Mouse (Mus musculus) liver, postnatal 0 days (tissue): Measurements from ENCODE around the gene Hist2h4. TPM values are rescaled to one million over a fixed set of nuclear protein-coding genes. Genes with fewer than 3 reads are reported as not detected.
"Not testable (repeated sequence)": the region's sequence is repeated elsewhere in the genome, so short reads cannot be mapped to it uniquely, and the experiment has no call there.

Source experiments
- ATAC-seq: fragments of 200-750 bp; cut with Nextera tagmentation; 2 replicates; pipeline ENCODE4 v1.8.0; 2017; ENCODE audit warnings: mild to moderate bottlenecking, moderate library complexity
- DNase-seq: peaks from one replicate; pipeline ENCODE4 v3.0.0-alpha.2; 2016
- H3K27ac ChIP-seq: fragments of 300-500 bp; sonication (generic); 2 replicates; pipeline ENCODE4 v1.5.1; 2014; ENCODE audit warnings: antibody characterized with exemption, moderate library complexity, mild to moderate bottlenecking, low read depth
- H3K27me3 ChIP-seq: fragments of 300-500 bp; sonication (generic); 2 replicates; pipeline ENCODE4 v1.6.1; 2014; ENCODE audit warnings: low read length, control low read depth, mixed read lengths; ENCODE audit not compliant: insufficient read depth
- H3K36me3 ChIP-seq: fragments of 300-500 bp; sonication (generic); replicated peaks from 2 replicates; pipeline ENCODE4 v1.6.1; 2014; ENCODE audit warnings: mild to moderate bottlenecking, control low read depth, low read length, moderate library complexity, mixed read lengths; ENCODE audit not compliant: insufficient read depth
- H3K4me1 ChIP-seq: fragments of 300-500 bp; sonication (generic); 2 replicates; pipeline ENCODE4 v1.6.1; 2014; ENCODE audit warnings: antibody characterized with exemption, mild to moderate bottlenecking, control low read depth; ENCODE audit not compliant: insufficient read depth
- H3K4me2 ChIP-seq: fragments of 300-500 bp; sonication (generic); 2 replicates; pipeline ENCODE4 v1.6.1; 2014; ENCODE audit warnings: low read depth, mild to moderate bottlenecking, low read length, moderate library complexity, mixed read lengths
- H3K4me3 ChIP-seq: fragments of 300-500 bp; sonication (generic); 2 replicates; pipeline ENCODE4 v1.5.1; 2014; ENCODE audit warnings: low read depth, low read length
- H3K9ac ChIP-seq: fragments of 300-500 bp; sonication (generic); replicated peaks from 2 replicates; pipeline ENCODE4 v1.6.1; 2014; ENCODE audit warnings: mild to moderate bottlenecking, moderate library complexity
- H3K9me3 ChIP-seq: fragments of 300-500 bp; sonication (generic); 2 replicates; pipeline ENCODE4 v1.6.1; 2016; ENCODE audit warnings: mild to moderate bottlenecking, control low read depth, low read length, mixed read lengths
- CTCF ChIP-seq: sonication (generic); IDR thresholded peaks from 2 replicates; pipeline ENCODE4 v1.5.1; 2016; ENCODE audit warnings: antibody characterized with exemption, low read depth
- EP300 ChIP-seq: IDR thresholded peaks from 2 replicates; pipeline ENCODE4 v1.6.1; 2016; ENCODE audit warnings: antibody characterized with exemption, low read depth, mild to moderate bottlenecking
- WGBS: fragments of 180-500 bp; shearing (Covaris S2); extraction: QIAGEN DNeasy Blood & Tissue Kit; methylation state at CpG from one replicate; pipeline ENCODE4 v1.1.7; 2014; ENCODE audit not compliant: insufficient replicate concordance; 5-methylcytosine and 5-hydroxymethylcytosine counted together
- polyA plus RNA-seq: library from polyadenylated mRNA; unstranded; fragments of >200 nt; fragmentation: Nextera tagmentation; extraction: Ambion mirVana; gene quantifications from 2 replicates; pipeline ENCODE4 v1.2.1, GENCODE M21; 2015

The Hist2h4 gene
- polyA plus RNA-seq, 1 experiment from 2014 or later = 56.7 TPM

- H3K27me3 ChIP-seq = no peaks in the 10 kb centered on the region
- ATAC-seq (no peak), DNase-seq (no peak)
- H3K36me3 ChIP-seq = no peaks in the 10 kb centered on the region
- H3K9me3 ChIP-seq = no peaks in the 10 kb centered on the region
- peak overlapping the region; percentile 71 for H3K4me2 ChIP-seq
- no peak for TF ChIP-seq EP300
- TF ChIP-seq CTCF = no peak
- H3K4me1 ChIP-seq = peaks cover 35% of the 10 kb centered on the region
- 43% methylated on average over 6 of the region's 6 CpGs for WGBS
- peak overlapping the region; percentile 80 for H3K9ac ChIP-seq
- H3K4me3 ChIP-seq = peak overlapping the region; percentile 56
- H3K27ac ChIP-seq = peak overlapping the region; percentile 82
Measured at GRCm38 (mm10) chr3:96248141-96249033, 14.7 kb downstream of the Hist2h4 start.

DNA sequence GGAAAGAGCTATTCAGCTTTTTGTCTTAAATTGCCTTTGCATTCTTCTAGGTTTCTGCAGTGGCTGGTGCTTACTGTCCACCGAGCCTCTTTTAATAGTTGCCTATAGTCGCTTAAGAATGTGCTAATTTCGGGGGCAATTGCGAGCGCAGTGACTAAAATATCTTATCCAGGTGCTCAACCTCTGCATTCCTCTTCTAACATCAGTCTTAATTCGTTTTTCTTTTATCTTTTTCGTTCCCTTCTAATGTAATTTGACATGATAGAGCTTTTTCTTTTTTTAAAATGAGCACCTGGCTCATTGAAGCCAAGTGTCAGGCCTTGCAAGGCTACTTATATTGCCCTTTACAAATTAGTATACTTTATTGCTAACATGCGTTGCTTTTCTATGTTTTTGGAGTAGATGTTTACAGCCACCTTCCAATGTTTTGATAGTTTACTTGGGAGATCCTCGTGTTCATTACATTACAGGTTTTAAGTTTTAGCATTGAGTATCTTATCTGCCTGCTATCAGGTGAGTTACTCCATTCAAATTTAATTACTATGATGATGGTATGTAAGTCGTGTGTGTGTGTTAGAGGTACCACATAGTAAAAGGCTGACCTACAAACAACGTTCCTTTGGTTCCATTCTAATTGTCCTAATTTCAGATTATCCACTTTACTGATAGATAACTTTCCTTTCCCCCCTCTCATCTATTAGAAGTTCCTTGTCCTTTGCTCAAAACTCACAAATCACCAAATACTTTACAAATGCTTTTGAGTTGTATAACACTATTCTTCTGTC lies 15.6 kb downstream of the Hist2h4 start:
- Histone ChIP-seq H3K27me3 (no peaks in the 10 kb centered on the region), H3K4me1 (peaks cover 38% of the 10 kb centered on the region)
- TF ChIP-seq CTCF (no peak), EP300 (no peak; the same call in 1 of the 2 replicates)

DNA sequence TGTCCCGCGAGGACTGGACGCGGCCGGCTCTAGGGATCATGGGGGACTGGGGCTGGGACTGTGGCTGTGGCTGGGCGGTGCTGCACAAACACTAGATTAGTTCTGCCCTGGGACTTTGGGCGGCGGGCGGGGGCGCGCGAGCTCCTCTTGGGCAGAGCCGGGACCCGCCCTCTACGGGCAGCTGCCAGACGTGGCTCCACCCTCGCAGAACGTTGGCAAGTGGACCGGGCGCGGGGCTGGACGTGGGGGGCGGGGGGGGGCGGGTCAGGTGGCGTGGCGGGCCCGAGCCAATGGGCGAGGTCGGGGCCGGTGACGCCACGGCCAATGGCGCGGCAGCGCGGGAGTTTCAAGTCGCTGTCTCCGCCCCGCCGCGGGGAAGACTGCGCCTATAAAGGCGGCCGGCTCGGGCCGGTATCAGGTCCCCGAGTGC lies 16.7 kb downstream of the Hist2h4 start, which contains the start of gene Hist2h3c1:
Hist2h3c1 (plus strand) TSS at position 259 of the 430 bp plus-strand sequence.
- Histone ChIP-seq H3K9ac (peak within 1 kb of the TSS; percentile 80), H3K27ac (peak within 1 kb of the TSS; percentile 88), H3K4me2 (peak within 1 kb of the TSS; percentile 71), H3K4me3 (peak within 1 kb of the TSS; percentile 56), H3K4me1 (peaks cover 38% of the 10 kb centered on the region)
- H3K36me3 ChIP-seq, H3K9me3 ChIP-seq, DNase-seq, H3K27me3 ChIP-seq: not testable (repeated sequence)
- WGBS = 7% methylated on average over 3 of the region's 47 CpGs
- ATAC-seq = peak; percentile 85

More for the DNA sequence above, 15.6 kb downstream of the Hist2h4 start:
- peak overlapping the region; percentile 71 for H3K4me2 ChIP-seq
- peak overlapping the region; percentile 80 for H3K9ac ChIP-seq
- H3K36me3 ChIP-seq = no peaks in the 10 kb centered on the region
- DNase-seq = peak; percentile 36
- peak overlapping the region; percentile 82 for H3K27ac ChIP-seq
- no peaks in the 10 kb centered on the region for H3K9me3 ChIP-seq
- WGBS = 3% methylated on average over 11 of the region's 11 CpGs
- peak overlapping the region; percentile 56 for H3K4me3 ChIP-seq
- no peak for ATAC-seq

DNA sequence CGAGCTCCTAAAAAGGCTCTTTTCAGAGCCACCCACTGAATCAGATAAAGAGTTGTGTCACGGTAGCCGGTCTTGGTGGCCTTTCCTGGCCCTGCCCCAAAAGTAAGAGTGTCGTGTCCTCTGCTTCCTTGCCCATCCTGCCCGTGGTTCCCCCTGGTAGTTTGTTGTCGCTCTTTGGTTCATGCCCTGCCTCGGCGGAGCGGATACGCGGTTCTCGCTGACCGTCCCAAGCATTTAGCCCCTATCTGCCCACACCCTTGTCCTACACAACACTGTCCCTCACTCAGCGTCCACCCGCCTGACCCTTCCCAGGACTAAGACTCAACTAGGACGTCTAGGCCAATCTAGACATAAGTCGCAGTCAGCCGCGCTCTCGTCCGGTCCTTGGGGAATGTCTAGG lies 17.1 kb downstream of the Hist2h4 start:
- not testable (repeated sequence) for H3K36me3 ChIP-seq, DNase-seq, H3K27me3 ChIP-seq, H3K9me3 ChIP-seq, ATAC-seq, H3K4me2 ChIP-seq
- 0% methylated on average over 9 of the region's 21 CpGs for WGBS
- H3K4me1 ChIP-seq = peaks cover 39% of the 10 kb centered on the region
- peak overlapping the region; percentile 88 for H3K27ac ChIP-seq
- peak overlapping the region; percentile 36 for H3K4me3 ChIP-seq
- H3K9ac ChIP-seq = peak overlapping the region; percentile 61; the same call in 1 of the 2 replicates

- not testable (repeated sequence) for H3K9me3 ChIP-seq, H3K27me3 ChIP-seq, H3K36me3 ChIP-seq
- H3K4me3 ChIP-seq = peak within 1 kb of the TSS; percentile 46
- H3K4me1 ChIP-seq = peaks cover 37% of the 10 kb centered on the region
- H3K4me2 ChIP-seq = peak within 1 kb of the TSS; percentile 66
- under 1% methylated on average over 24 of the region's 88 CpGs for WGBS
- DNase-seq (peak; percentile 86), ATAC-seq (peak; percentile 74)
- H3K9ac ChIP-seq = peak within 1 kb of the TSS; percentile 67
- peak within 1 kb of the TSS; percentile 95 for H3K27ac ChIP-seq
Measured at GRCm38 (mm10) chr3:96245003-96245886, 17.9 kb downstream of the Hist2h4 start, which contains the start of gene Hist2h2aa1. TSS of gene Hist2h2aa1 (plus strand) at chr3:96245497.
